Mouse (Mus musculus): Measurements from ENCODE around the gene Slf2. TPM values are rescaled to one million over a fixed set of nuclear protein-coding genes. Genes with fewer than 3 reads are reported as not detected.

The Slf2 gene
- polyA plus RNA-seq, 1 experiment from 2014 or later, result 30.3 TPM

DNA sequence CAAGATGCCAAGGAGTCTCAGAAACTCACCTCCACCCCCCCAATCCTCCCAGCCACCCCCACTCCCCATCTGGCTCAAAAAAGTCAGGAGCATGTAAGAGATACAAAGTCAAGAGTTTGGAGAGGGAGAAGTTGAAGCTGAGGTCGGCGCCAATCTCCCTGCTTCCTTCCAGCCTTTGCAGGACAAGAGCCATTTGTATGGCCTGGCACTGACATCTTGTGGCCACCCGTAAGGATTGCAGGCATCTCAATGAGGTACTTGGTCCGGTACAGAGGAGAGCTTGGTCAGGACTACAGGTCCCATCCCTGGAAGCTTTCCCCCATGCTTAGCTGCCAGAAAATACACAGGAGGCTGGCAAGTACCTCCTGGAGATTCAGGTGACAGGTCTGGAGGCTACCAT, 35.7 kb upstream of the Slf2 start:
- H3K27me3 ChIP-seq (ENCODE audit: control insufficient read depth, insufficient read depth, low read depth, low read length), result peaks cover 44% of the 10 kb centered on the region
- H3K4me1 ChIP-seq (ENCODE audit: control insufficient read depth, insufficient read depth, low read length), result peaks cover 8% of the 10 kb centered on the region
- H3K36me3 ChIP-seq (ENCODE audit: control insufficient read depth, insufficient read depth, low read length), result no peaks in the 10 kb centered on the region
- H3K4me3 ChIP-seq (ENCODE audit: low read depth, low read length), result no peak overlapping the region
- no peak overlapping the region for H3K27ac ChIP-seq (ENCODE audit: low read length)
- H3K9ac ChIP-seq (ENCODE audit: low read depth, low read length), result no peak overlapping the region
- 0% methylated on average over 4 of the region's 4 CpGs for WGBS
- peak; percentile 74 for ATAC-seq
- no peaks in the 10 kb centered on the region for H3K9me3 ChIP-seq (replicated peaks; ENCODE audit: control insufficient read depth, low read length, poor library complexity, severe bottlenecking)
- H3K4me2 ChIP-seq (ENCODE audit: low read length), result no peak overlapping the region

DNA sequence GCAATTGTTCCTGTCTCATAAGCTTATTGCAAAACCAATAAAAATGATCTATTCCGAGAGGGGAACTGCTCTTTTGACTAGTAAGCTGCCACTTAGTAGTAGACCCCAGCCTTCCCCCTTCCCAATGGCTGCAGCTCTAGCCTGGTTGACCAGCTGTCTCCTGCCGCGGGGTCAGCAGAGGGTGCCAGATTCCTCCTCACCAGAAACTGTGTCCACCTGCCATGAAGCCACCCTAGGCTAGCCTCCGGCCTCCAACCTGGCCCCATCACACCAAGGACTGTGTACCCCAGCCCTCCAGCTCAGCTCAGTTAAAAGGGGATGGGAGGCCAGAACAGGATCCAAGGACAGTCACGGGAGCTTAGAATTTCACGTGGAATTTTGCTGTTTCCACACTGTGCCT, 34.5 kb upstream of the Slf2 start:
- 69% methylated on average over 6 of the region's 6 CpGs for WGBS
- no peak for ATAC-seq

DNA sequence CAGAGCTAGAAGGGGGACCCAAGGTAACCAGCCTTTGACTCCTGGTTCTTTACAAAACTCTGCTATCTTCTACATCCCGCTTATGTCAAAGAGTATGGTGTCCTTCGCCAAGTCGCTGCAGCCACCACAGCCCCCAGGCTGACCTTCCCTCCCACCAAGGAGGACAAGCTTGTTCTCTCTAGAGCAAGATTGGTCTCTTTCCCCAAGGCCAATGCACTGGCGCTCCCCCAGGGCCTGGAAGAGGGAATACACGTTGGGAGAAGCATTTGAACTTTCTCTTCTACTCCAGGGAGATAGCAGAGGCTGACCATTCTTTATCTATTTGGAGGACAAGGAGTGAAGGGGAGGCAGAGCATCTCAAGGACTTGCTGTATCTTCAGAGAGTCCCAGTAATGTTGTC, 33.4 kb upstream of the Slf2 start:
- ATAC-seq, result no peak
- Histone ChIP-seq H3K4me1 (ENCODE audit: control insufficient read depth, insufficient read depth, low read length) (peaks cover 13% of the 10 kb centered on the region), H3K27ac (ENCODE audit: low read length) (no peak overlapping the region), H3K4me2 (ENCODE audit: low read length) (no peak overlapping the region), H3K4me3 (ENCODE audit: low read depth, low read length) (no peak overlapping the region), H3K27me3 (ENCODE audit: control insufficient read depth, insufficient read depth, low read depth, low read length) (peaks cover 27% of the 10 kb centered on the region), H3K9ac (ENCODE audit: low read depth, low read length) (no peak overlapping the region), H3K9me3 (replicated peaks; ENCODE audit: control insufficient read depth, low read length, poor library complexity, severe bottlenecking) (no peaks in the 10 kb centered on the region), H3K36me3 (ENCODE audit: control insufficient read depth, insufficient read depth, low read length) (no peaks in the 10 kb centered on the region)
- 71% methylated on average over 5 of the region's 5 CpGs for WGBS

More for the DNA sequence above, 34.5 kb upstream of the Slf2 start:
- H3K4me2 ChIP-seq (ENCODE audit: low read length), result no peak overlapping the region
- no peak overlapping the region for H3K4me3 ChIP-seq (ENCODE audit: low read depth, low read length)
- H3K27ac ChIP-seq (ENCODE audit: low read length), result no peak overlapping the region
- no peaks in the 10 kb centered on the region for H3K9me3 ChIP-seq (replicated peaks; ENCODE audit: control insufficient read depth, low read length, poor library complexity, severe bottlenecking)
- peaks cover 13% of the 10 kb centered on the region for H3K4me1 ChIP-seq (ENCODE audit: control insufficient read depth, insufficient read depth, low read length)
- H3K27me3 ChIP-seq (ENCODE audit: control insufficient read depth, insufficient read depth, low read depth, low read length), result peaks cover 33% of the 10 kb centered on the region
- no peaks in the 10 kb centered on the region for H3K36me3 ChIP-seq (ENCODE audit: control insufficient read depth, insufficient read depth, low read length)
- no peak overlapping the region for H3K9ac ChIP-seq (ENCODE audit: low read depth, low read length)

DNA sequence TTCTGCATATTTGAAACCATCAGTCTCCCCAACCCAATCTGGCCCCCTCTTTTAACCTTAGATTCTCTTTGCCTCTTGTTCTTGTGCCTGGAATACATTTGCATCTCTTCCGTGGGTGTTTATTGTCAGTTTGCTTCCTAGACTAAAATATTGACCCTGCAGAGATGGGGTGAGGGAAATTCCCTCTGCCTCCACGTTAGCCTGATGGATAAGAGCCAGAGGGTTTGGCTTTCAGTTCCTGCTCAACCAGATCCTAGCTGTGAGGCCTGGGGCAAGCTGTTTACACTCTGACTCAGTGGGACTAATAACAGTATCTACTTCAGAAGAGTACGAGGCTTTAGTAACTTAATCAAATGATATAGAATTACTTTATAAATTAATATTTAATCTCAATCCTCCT, 32.3 kb upstream of the Slf2 start:
- Histone ChIP-seq H3K36me3 (ENCODE audit: control insufficient read depth, insufficient read depth, low read length) (no peaks in the 10 kb centered on the region), H3K9me3 (replicated peaks; ENCODE audit: control insufficient read depth, low read length, poor library complexity, severe bottlenecking) (no peaks in the 10 kb centered on the region), H3K27me3 (ENCODE audit: control insufficient read depth, insufficient read depth, low read depth, low read length) (peaks cover 27% of the 10 kb centered on the region), H3K4me2 (ENCODE audit: low read length) (no peak overlapping the region), H3K27ac (ENCODE audit: low read length) (no peak overlapping the region), H3K4me3 (ENCODE audit: low read depth, low read length) (no peak overlapping the region), H3K4me1 (ENCODE audit: control insufficient read depth, insufficient read depth, low read length) (peaks cover 13% of the 10 kb centered on the region), H3K9ac (ENCODE audit: low read depth, low read length) (no peak overlapping the region)
- WGBS, result 48% methylated on average over 3 of the region's 3 CpGs
- ATAC-seq, result no peak

DNA sequence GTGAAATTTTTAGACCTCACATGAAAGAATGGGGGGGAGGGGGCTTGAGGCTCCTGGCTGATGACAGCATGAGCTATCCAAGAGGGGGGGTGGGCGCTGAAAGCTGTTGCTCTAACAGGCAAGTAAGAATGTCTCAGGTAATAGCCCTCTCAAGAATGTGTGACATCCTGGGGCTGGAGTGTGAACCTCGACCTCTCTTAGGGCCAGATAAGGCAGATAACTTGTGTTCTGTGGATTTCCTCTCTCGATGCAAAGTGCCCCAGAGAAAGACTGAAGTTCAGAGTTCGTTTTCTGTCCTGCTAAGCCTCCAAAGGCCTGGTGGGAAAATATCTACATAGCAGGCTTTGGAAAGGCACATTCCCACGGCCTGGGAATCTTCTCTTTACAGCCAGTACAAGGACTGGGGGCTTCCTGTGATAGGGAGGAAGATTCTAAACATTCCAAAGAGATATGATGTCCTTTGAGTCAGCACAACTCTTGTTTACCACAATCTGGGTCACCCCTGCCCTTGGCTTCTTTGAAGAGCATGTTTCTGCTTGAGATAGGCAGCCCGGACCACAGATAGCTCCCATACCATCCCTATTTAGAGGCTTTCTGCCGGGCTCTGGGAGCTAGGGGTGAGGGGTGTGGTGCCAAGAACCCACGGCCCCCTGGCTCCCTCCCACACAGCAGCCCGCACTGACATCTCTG, 31.7 kb upstream of the Slf2 start:
- H3K9ac ChIP-seq (ENCODE audit: low read depth, low read length), result no peak overlapping the region
- H3K4me3 ChIP-seq (ENCODE audit: low read depth, low read length), result no peak overlapping the region
- no peak overlapping the region for H3K27ac ChIP-seq (ENCODE audit: low read length)
- H3K27me3 ChIP-seq (ENCODE audit: control insufficient read depth, insufficient read depth, low read depth, low read length), result peaks cover 21% of the 10 kb centered on the region
- ATAC-seq, result no peak
- 46% methylated on average over 9 of the region's 9 CpGs for WGBS
- no peaks in the 10 kb centered on the region for H3K36me3 ChIP-seq (ENCODE audit: control insufficient read depth, insufficient read depth, low read length)
- no peak overlapping the region for H3K4me2 ChIP-seq (ENCODE audit: low read length)
- no peaks in the 10 kb centered on the region for H3K9me3 ChIP-seq (replicated peaks; ENCODE audit: control insufficient read depth, low read length, poor library complexity, severe bottlenecking)
- peaks cover 13% of the 10 kb centered on the region for H3K4me1 ChIP-seq (ENCODE audit: control insufficient read depth, insufficient read depth, low read length)

DNA sequence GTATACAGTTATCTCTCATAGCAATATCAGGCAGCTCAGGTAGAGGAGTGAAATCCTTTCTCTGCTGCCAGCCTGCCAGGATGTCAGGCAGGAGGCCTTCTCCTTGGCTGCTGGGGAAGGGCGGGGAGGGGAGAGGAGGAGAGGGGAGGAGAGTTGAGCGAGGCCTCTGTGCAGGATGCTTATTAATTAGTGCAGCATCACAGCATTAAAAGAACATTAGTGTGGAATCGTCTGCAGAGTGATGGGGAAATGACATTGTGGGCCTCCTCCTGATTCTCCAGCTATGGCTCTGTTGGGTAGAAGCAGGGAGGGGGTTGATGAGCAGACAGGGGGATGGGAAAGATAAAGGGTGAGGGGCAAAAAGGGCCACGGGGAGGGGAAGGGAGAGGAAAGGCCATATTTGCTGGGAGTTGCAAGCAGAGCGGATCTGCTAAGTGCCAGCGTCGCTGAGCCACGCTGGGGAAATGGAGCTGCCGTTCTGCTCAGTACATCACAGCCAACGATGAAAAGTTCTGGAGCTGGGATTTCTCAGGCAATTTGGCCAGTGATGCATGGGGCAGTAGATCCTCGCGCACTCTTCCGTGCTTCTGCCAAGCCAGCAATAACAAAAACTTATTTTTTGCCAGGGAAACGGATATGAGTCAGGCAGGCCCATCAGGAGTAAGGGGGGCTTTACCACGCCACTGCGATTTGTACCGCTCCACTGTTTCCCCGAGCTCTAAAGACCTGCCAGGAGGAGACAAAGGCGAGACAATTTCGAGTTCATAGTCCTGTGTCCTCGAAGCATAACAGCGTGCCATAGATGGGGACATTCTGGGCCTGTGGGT, 30.8 kb upstream of the Slf2 start:
- 0 out of 2 replicates have a peak overlapping the region, but pooled peaks have one; percentile 2 for H3K4me2 ChIP-seq (ENCODE audit: low read length)
- no peak overlapping the region for H3K27ac ChIP-seq (ENCODE audit: low read length)
- no peaks in the 10 kb centered on the region for H3K36me3 ChIP-seq (ENCODE audit: control insufficient read depth, insufficient read depth, low read length)
- no peaks in the 10 kb centered on the region for H3K9me3 ChIP-seq (replicated peaks; ENCODE audit: control insufficient read depth, low read length, poor library complexity, severe bottlenecking)
- peaks cover 21% of the 10 kb centered on the region for H3K27me3 ChIP-seq (ENCODE audit: control insufficient read depth, insufficient read depth, low read depth, low read length)
- 0 out of 2 replicates have a peak overlapping the region, but pooled peaks have one; percentile 33 for H3K9ac ChIP-seq (ENCODE audit: low read depth, low read length)
- peaks cover 13% of the 10 kb centered on the region for H3K4me1 ChIP-seq (ENCODE audit: control insufficient read depth, insufficient read depth, low read length)
- ATAC-seq, result no peak
- no peak overlapping the region for H3K4me3 ChIP-seq (ENCODE audit: low read depth, low read length)
- 16% methylated on average over 22 of the region's 22 CpGs for WGBS

DNA sequence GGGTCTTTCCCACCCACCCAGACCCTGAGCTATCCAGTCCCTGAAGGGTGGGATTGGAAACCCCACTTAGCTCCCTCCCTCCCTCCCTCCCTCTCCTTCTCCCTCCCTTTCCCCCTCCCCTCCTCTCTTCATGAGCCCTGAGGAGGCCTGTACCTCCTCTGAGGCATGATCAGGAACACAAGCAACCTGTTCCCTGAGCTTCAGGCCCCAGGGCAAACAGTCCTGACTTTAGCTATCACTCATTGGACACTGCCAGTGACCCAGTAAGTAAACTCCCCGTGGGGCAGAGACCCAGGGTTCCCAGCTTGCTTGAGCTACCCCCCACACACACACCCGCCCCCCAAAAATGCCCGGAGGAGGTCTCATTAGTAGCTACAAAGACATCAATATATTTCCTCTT, 29.9 kb upstream of the Slf2 start:
- no peak overlapping the region for H3K27ac ChIP-seq (ENCODE audit: low read length)
- no peaks in the 10 kb centered on the region for H3K36me3 ChIP-seq (ENCODE audit: control insufficient read depth, insufficient read depth, low read length)
- H3K4me1 ChIP-seq (ENCODE audit: control insufficient read depth, insufficient read depth, low read length), result peaks cover 13% of the 10 kb centered on the region
- H3K27me3 ChIP-seq (ENCODE audit: control insufficient read depth, insufficient read depth, low read depth, low read length), result peaks cover 14% of the 10 kb centered on the region
- H3K9ac ChIP-seq (ENCODE audit: low read depth, low read length), result no peak overlapping the region
- H3K4me2 ChIP-seq (ENCODE audit: low read length), result no peak overlapping the region
- no peak overlapping the region for H3K4me3 ChIP-seq (ENCODE audit: low read depth, low read length)
- WGBS, result 76% methylated on average over 3 of the region's 3 CpGs
- ATAC-seq, result no peak
- no peaks in the 10 kb centered on the region for H3K9me3 ChIP-seq (replicated peaks; ENCODE audit: control insufficient read depth, low read length, poor library complexity, severe bottlenecking)

DNA sequence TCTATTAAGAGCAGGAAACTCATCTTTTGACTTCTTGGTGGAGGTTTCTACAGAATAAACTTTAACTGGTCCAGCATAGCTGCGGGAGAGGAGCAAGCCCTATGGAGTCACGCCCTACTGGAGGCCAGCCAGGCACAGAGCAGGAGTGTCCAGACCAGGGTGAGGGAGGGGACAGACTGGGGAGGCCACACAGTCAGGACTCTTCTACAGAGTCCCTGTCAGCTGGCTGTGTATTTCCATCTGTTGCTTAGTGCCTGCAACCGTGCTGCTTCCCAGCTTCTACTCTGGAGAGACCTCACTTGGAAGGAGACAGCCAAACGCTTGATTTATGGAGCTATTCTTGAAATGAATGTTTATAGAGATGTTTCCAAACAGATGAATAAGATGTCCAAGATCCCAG, 28.6 kb upstream of the Slf2 start:
- no peak for ATAC-seq
- Histone ChIP-seq H3K9ac (ENCODE audit: low read depth, low read length) (no peak overlapping the region), H3K4me3 (ENCODE audit: low read depth, low read length) (no peak overlapping the region), H3K4me2 (ENCODE audit: low read length) (no peak overlapping the region), H3K4me1 (ENCODE audit: control insufficient read depth, insufficient read depth, low read length) (peaks cover 13% of the 10 kb centered on the region), H3K36me3 (ENCODE audit: control insufficient read depth, insufficient read depth, low read length) (no peaks in the 10 kb centered on the region), H3K27ac (ENCODE audit: low read length) (no peak overlapping the region), H3K9me3 (replicated peaks; ENCODE audit: control insufficient read depth, low read length, poor library complexity, severe bottlenecking) (no peaks in the 10 kb centered on the region), H3K27me3 (ENCODE audit: control insufficient read depth, insufficient read depth, low read depth, low read length) (peaks cover 7% of the 10 kb centered on the region)
- WGBS, result 78% methylated on average over 4 of the region's 4 CpGs

DNA sequence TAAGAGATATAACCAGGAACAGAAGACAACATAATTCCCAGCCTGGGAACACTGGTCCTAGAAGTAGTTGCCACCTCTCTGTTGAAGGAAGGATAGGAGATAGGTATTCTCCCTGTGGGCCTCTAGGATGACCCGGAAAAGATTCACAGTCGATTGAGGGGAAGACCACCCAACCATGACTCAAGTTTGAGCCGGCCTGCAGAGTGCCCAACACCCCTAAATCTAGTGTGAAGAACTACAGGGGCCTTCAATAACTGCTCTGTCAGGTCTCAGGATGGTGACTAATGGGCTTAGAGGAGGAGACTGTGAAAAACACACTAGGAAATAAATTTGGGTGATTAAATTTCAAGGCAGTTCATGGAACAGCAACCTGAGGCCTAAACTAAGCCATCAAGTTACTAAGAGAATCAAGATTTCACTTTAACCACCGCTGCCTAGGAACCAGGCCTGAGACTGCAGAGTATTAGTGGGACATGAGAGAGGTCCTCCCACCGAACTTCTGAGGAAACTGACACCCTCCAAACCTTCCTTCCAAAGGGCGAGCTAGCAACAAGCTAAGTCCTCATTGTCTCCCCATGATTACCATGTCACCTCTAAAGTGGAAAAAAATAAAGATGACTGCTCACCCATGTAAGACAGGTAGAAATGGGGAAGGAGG, 27.5 kb upstream of the Slf2 start:
- no peak for ATAC-seq
- Histone ChIP-seq H3K27me3 (ENCODE audit: control insufficient read depth, insufficient read depth, low read depth, low read length) (peaks cover under 1% of the 10 kb centered on the region; the same call in 1 of the 2 replicates), H3K4me1 (ENCODE audit: control insufficient read depth, insufficient read depth, low read length) (peaks cover 18% of the 10 kb centered on the region), H3K9ac (ENCODE audit: low read depth, low read length) (no peak overlapping the region), H3K4me2 (ENCODE audit: low read length) (no peak overlapping the region), H3K27ac (ENCODE audit: low read length) (no peak overlapping the region), H3K9me3 (replicated peaks; ENCODE audit: control insufficient read depth, low read length, poor library complexity, severe bottlenecking) (no peaks in the 10 kb centered on the region), H3K4me3 (ENCODE audit: low read depth, low read length) (no peak overlapping the region), H3K36me3 (ENCODE audit: control insufficient read depth, insufficient read depth, low read length) (no peaks in the 10 kb centered on the region)
- WGBS, result 55% methylated on average over 6 of the region's 6 CpGs

Measured in midbrain, embryonic 16.5 days (tissue).